Mouse (Mus musculus): ENCODE data around the gene Gm5799. TPM values are rescaled to one million over a fixed set of nuclear protein-coding genes. Genes with fewer than 3 reads are reported as not detected.
"Not testable (repeated sequence)": the region's sequence is repeated elsewhere in the genome, so short reads cannot be mapped to it uniquely, and the experiment has no call there.

Gm5799 gene
- polyA plus RNA-seq (2015; fragmentation: Nextera tagmentation; extraction: Ambion mirVana): not detected in 2 replicates

- H3K9me3 ChIP-seq; H3K27me3 ChIP-seq; H3K36me3 ChIP-seq; H3K27ac ChIP-seq (replicated peaks); H3K4me3 ChIP-seq; H3K4me1 ChIP-seq (replicated peaks); ATAC-seq (ENCODE audit: low FRiP score, low read depth); H3K9ac ChIP-seq; H3K4me2 ChIP-seq: not testable (repeated sequence)
- WGBS: 92% methylated on average over 2 of the region's 2 CpGs
These were observed at the start of gene Gm5799 for GRCm38 (mm10) chr14:43543276-43543675. Gene Gm5799, plus strand, starts transcription at chr14:43543576.

- H3K4me2 ChIP-seq; H3K9me3 ChIP-seq; H3K27me3 ChIP-seq; H3K36me3 ChIP-seq; H3K27ac ChIP-seq (replicated peaks); H3K4me1 ChIP-seq (replicated peaks); ATAC-seq (ENCODE audit: low FRiP score, low read depth); H3K4me3 ChIP-seq; H3K9ac ChIP-seq: not testable (repeated sequence)
- 37% methylated on average over 14 of the region's 15 CpGs for WGBS
These were observed 12.0 kb upstream of the Gm5799 start for GRCm38 (mm10) chr14:43531052-43532010.

GRCm38 (mm10) chr14:43532011-43532383, 11.4 kb upstream of the Gm5799 start:
- WGBS: no CpG with 5 or more reads among the region's 6 CpGs
- not testable (repeated sequence) for ATAC-seq (ENCODE audit: low FRiP score, low read depth); H3K4me1 ChIP-seq (replicated peaks); H3K9ac ChIP-seq; H3K4me2 ChIP-seq; H3K36me3 ChIP-seq; H3K4me3 ChIP-seq; H3K27ac ChIP-seq (replicated peaks); H3K27me3 ChIP-seq; H3K9me3 ChIP-seq

- not testable (repeated sequence) for ATAC-seq (ENCODE audit: low FRiP score, low read depth); H3K4me2 ChIP-seq; H3K4me3 ChIP-seq; H3K27me3 ChIP-seq; H3K9ac ChIP-seq; H3K36me3 ChIP-seq; H3K4me1 ChIP-seq (replicated peaks); H3K9me3 ChIP-seq; H3K27ac ChIP-seq (replicated peaks)
- WGBS: 70% methylated on average over 6 of the region's 6 CpGs
These were observed 11.0 kb upstream of the Gm5799 start for GRCm38 (mm10) chr14:43532387-43532786.

GRCm38 (mm10) chr14:43538144-43538543, 5.2 kb upstream of the Gm5799 start:
- not testable (repeated sequence) for H3K9ac ChIP-seq; H3K27me3 ChIP-seq; H3K36me3 ChIP-seq; H3K4me3 ChIP-seq; H3K27ac ChIP-seq (replicated peaks); H3K4me2 ChIP-seq; H3K9me3 ChIP-seq; ATAC-seq (ENCODE audit: low FRiP score, low read depth); H3K4me1 ChIP-seq (replicated peaks)
- 74% methylated on average over 2 of the region's 2 CpGs for WGBS

GRCm38 (mm10) chr14:43546281-43546680, 2.9 kb downstream of the Gm5799 start:
- H3K36me3 ChIP-seq; ATAC-seq (ENCODE audit: low FRiP score, low read depth); H3K4me2 ChIP-seq; H3K4me1 ChIP-seq (replicated peaks); H3K27me3 ChIP-seq; H3K9me3 ChIP-seq; H3K27ac ChIP-seq (replicated peaks); H3K9ac ChIP-seq; H3K4me3 ChIP-seq: not testable (repeated sequence)

GRCm38 (mm10) chr14:43552271-43552670, 8.9 kb downstream of the Gm5799 start:
- not testable (repeated sequence) for H3K4me1 ChIP-seq (replicated peaks); H3K9me3 ChIP-seq; H3K27ac ChIP-seq (replicated peaks); ATAC-seq (ENCODE audit: low FRiP score, low read depth); H3K36me3 ChIP-seq; H3K27me3 ChIP-seq; H3K4me2 ChIP-seq; H3K4me3 ChIP-seq; H3K9ac ChIP-seq
- 89% methylated on average over 2 of the region's 2 CpGs for WGBS

- not testable (repeated sequence) for H3K4me1 ChIP-seq (replicated peaks); H3K27me3 ChIP-seq; H3K9me3 ChIP-seq; H3K4me2 ChIP-seq; H3K27ac ChIP-seq (replicated peaks); H3K9ac ChIP-seq; H3K4me3 ChIP-seq; H3K36me3 ChIP-seq; ATAC-seq (ENCODE audit: low FRiP score, low read depth)
- WGBS: 88% methylated on average over 4 of the region's 4 CpGs
These were observed 34.6 kb downstream of the Gm5799 start for GRCm38 (mm10) chr14:43577969-43578368.

- H3K36me3 ChIP-seq; H3K4me3 ChIP-seq; H3K4me1 ChIP-seq (replicated peaks); H3K9ac ChIP-seq; H3K9me3 ChIP-seq; H3K27ac ChIP-seq (replicated peaks); ATAC-seq (ENCODE audit: low FRiP score, low read depth); H3K4me2 ChIP-seq; H3K27me3 ChIP-seq: not testable (repeated sequence)
- WGBS: 89% methylated on average over 1 of the region's 2 CpGs
These were observed 35.7 kb downstream of the Gm5799 start, which contains the start of gene Gm17654 for GRCm38 (mm10) chr14:43579046-43579445. Gene Gm17654, minus strand, starts transcription at chr14:43579146.

Other genes with a start within 250 kb of the Gm5799 start
- not detected in 2 replicates for gene Gm8127, start 249.7 kb upstream of the Gm5799 start, polyA plus RNA-seq (2015; fragmentation: Nextera tagmentation; extraction: Ambion mirVana)
- not detected in 2 replicates for gene 1700001F09Rik, start 195.8 kb upstream of the Gm5799 start, polyA plus RNA-seq (2015; fragmentation: Nextera tagmentation; extraction: Ambion mirVana)
- not detected in 2 replicates for gene Gm8138, start 127.2 kb upstream of the Gm5799 start, polyA plus RNA-seq (2015; fragmentation: Nextera tagmentation; extraction: Ambion mirVana)
- not detected in 2 replicates for gene Gm17654, start 35.6 kb downstream of the Gm5799 start, polyA plus RNA-seq (2015; fragmentation: Nextera tagmentation; extraction: Ambion mirVana)
- gene Gm10375, start 64.4 kb downstream of the Gm5799 start, polyA plus RNA-seq (2015; fragmentation: Nextera tagmentation; extraction: Ambion mirVana): not detected in 2 replicates
- not detected in 2 replicates for gene Gm8165, start 133.6 kb downstream of the Gm5799 start, polyA plus RNA-seq (2015; fragmentation: Nextera tagmentation; extraction: Ambion mirVana)
- 0.64 and 0.94 TPM in 2 replicates for gene Gm7324, start 154.3 kb downstream of the Gm5799 start, polyA plus RNA-seq (2015; fragmentation: Nextera tagmentation; extraction: Ambion mirVana)
- not detected in 2 replicates for gene Gm16506, start 183.9 kb downstream of the Gm5799 start, polyA plus RNA-seq (2015; fragmentation: Nextera tagmentation; extraction: Ambion mirVana)
- gene Gm6526, start 204.3 kb downstream of the Gm5799 start, polyA plus RNA-seq (2015; fragmentation: Nextera tagmentation; extraction: Ambion mirVana): not detected in 2 replicates
- gene Gm8180, start 241.2 kb downstream of the Gm5799 start, polyA plus RNA-seq (2015; fragmentation: Nextera tagmentation; extraction: Ambion mirVana): not detected in 2 replicates